ENCODE assay signal across 9 mouse cellular contexts in the genomic region with DNA sequence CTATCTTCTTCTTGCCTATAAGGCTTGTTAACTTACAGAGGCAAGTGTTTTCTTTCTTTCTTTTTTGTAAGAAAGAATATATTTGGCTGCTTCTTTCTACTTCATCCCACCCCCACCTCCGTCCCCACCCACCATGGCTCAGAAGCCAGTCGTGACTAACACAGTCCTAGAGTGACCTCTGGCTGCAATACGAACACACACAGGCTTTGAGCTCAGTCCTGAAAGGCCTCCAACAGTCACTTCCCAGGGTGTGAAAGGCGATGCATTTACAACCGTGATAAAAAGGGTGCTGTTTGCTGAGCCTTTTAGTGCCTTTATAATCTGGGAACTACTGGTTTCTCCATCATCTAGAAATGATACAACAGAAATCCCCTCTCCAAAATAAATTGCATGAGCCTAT. TPM values are rescaled to one million over a fixed set of nuclear protein-coding genes. Genes with fewer than 3 reads are reported as not detected.
DNase-seq lines count a peak whose midpoint lies in the region; ATAC-seq and TF ChIP-seq lines count a peak whose summit lies in the region.
"Had no signal": no experiment of that assay in that cellular context is flagged by ENCODE, and none has a peak within 500 bp of the region (broad histone marks: within the 10 kb centered on the region; RNA-seq: fewer than 3 reads in every experiment).

No protein-coding gene starts in this region.

- peak; percentile 58 for TF ChIP-seq CTCF in kidney, adult 2 months (conservative IDR thresholded peaks at IDR 0.05; ENCODE audit: insufficient read depth, insufficient read length, low read depth, low read length)
- 0 out of 2 replicates have a peak, but pooled peaks have one; percentile 29 for TF ChIP-seq CTCF in bone marrow macrophage, adult 2 months (IDR thresholded peaks at IDR 0.05; ENCODE audit: low read depth, low read length)
- TF ChIP-seq CTCF in liver, postnatal 0 days (IDR thresholded peaks at IDR 0.05; ENCODE audit: low read depth), result peak; percentile 60

- H3K27me3 ChIP-seq in kidney, adult 2 months (replicated peaks; ENCODE audit: control insufficient read depth, insufficient read depth, low read length), result no peaks in the 10 kb centered on the region
- H3K27me3 ChIP-seq in kidney, embryonic 14.5 days (ENCODE audit: control insufficient read depth, insufficient read depth, low read length), result no peaks in the 10 kb centered on the region
- no peaks in the 10 kb centered on the region for H3K27me3 ChIP-seq in forebrain, embryonic 13.5 days
- no peaks in the 10 kb centered on the region for H3K27me3 ChIP-seq in hindbrain, embryonic 12.5 days
- H3K27me3 ChIP-seq in liver, postnatal 0 days (ENCODE audit: insufficient read depth, low read length), result no peaks in the 10 kb centered on the region

- no peak for TF ChIP-seq EP300 in liver, postnatal 0 days (IDR thresholded peaks at IDR 0.05; ENCODE audit: low read depth)

- ATAC-seq in kidney, embryonic 14.5 days (ENCODE audit: low FRiP score, low TSS enrichment), result no peak
- ATAC-seq in forebrain, embryonic 13.5 days, result peak; percentile 90
- peak; percentile 92 for ATAC-seq in hindbrain, embryonic 12.5 days (ENCODE audit: low FRiP score)
- peak; percentile 45; the same call in 1 of the 2 replicates for ATAC-seq in liver, postnatal 0 days

- TF ChIP-seq POLR2A in kidney, adult 2 months (IDR thresholded peaks at IDR 0.05; ENCODE audit: low read depth, low read length), result no peak
- no peak for TF ChIP-seq POLR2A in bone marrow macrophage, adult 2 months (IDR thresholded peaks at IDR 0.05; ENCODE audit: borderline replicate concordance, low read depth, low read length)

- H3K9me3 ChIP-seq in kidney, embryonic 14.5 days (ENCODE audit: control insufficient read depth, low read length), result no peaks in the 10 kb centered on the region
- no peaks in the 10 kb centered on the region for H3K9me3 ChIP-seq in forebrain, embryonic 13.5 days (replicated peaks)
- no peaks in the 10 kb centered on the region for H3K9me3 ChIP-seq in hindbrain, embryonic 12.5 days (replicated peaks)
- H3K9me3 ChIP-seq in liver, postnatal 0 days (ENCODE audit: low read length), result no peaks in the 10 kb centered on the region

- peak; percentile 25 for DNase-seq in kidney, adult 2 months
- DNase-seq in liver, postnatal 0 days, result no peak
- DNase-seq in retina, postnatal 7 days (ENCODE audit: low read depth, low spot score), result peak; percentile 57
- DNase-seq in thymus, postnatal 25 days, result no peak

- H3K4me2 ChIP-seq in kidney, embryonic 14.5 days (replicated peaks; ENCODE audit: low read depth, low read length), result no peak overlapping the region
- no peak overlapping the region for H3K4me2 ChIP-seq in forebrain, embryonic 13.5 days
- H3K4me2 ChIP-seq in hindbrain, embryonic 12.5 days (replicated peaks), result peak overlapping the region; percentile 32; the same call in 1 of the 2 replicates
- H3K4me2 ChIP-seq in liver, postnatal 0 days (ENCODE audit: low read depth, low read length), result peak overlapping the region; percentile 42; the same call in 1 of the 2 replicates

- no peak overlapping the region for H3K27ac ChIP-seq in kidney, adult 2 months (ENCODE audit: insufficient read depth, low read depth, low read length)
- no peak overlapping the region for H3K27ac ChIP-seq in kidney, embryonic 14.5 days (ENCODE audit: low read depth, low read length)
- H3K27ac ChIP-seq in bone marrow macrophage, adult 2 months (ENCODE audit: insufficient read depth, low read depth, low read length), result no peak overlapping the region
- H3K27ac ChIP-seq in forebrain, embryonic 13.5 days, result peak overlapping the region; percentile 65
- no peak overlapping the region for H3K27ac ChIP-seq in hindbrain, embryonic 12.5 days
- H3K27ac ChIP-seq in liver, postnatal 0 days (ENCODE audit: low read depth), result no peak overlapping the region

- no peak overlapping the region for H3K4me3 ChIP-seq in kidney, adult 2 months (ENCODE audit: insufficient read depth, low read depth, low read length)
- H3K4me3 ChIP-seq in kidney, embryonic 14.5 days (ENCODE audit: low read length), result no peak overlapping the region
- no peak overlapping the region for H3K4me3 ChIP-seq in bone marrow macrophage, adult 2 months (ENCODE audit: insufficient read depth, low read length)
- H3K4me3 ChIP-seq in forebrain, embryonic 13.5 days, result no peak overlapping the region
- H3K4me3 ChIP-seq in hindbrain, embryonic 12.5 days, result no peak overlapping the region
- no peak overlapping the region for H3K4me3 ChIP-seq in liver, postnatal 0 days (ENCODE audit: low read depth, low read length)

- H3K4me1 ChIP-seq in kidney, adult 2 months (ENCODE audit: control insufficient read depth, insufficient read depth, low read length), result no peaks in the 10 kb centered on the region; the same call in 1 of the 2 replicates
- no peaks in the 10 kb centered on the region for H3K4me1 ChIP-seq in kidney, embryonic 14.5 days (ENCODE audit: control insufficient read depth, insufficient read depth, low read length)
- H3K4me1 ChIP-seq in bone marrow macrophage, adult 2 months (ENCODE audit: control insufficient read depth, insufficient read depth, low read length), result no peaks in the 10 kb centered on the region
- peaks cover 13% of the 10 kb centered on the region; the same call in 1 of the 2 replicates for H3K4me1 ChIP-seq in forebrain, embryonic 13.5 days
- H3K4me1 ChIP-seq in hindbrain, embryonic 12.5 days, result no peaks in the 10 kb centered on the region
- no peaks in the 10 kb centered on the region for H3K4me1 ChIP-seq in liver, postnatal 0 days (ENCODE audit: insufficient read depth)

- no peak overlapping the region for H3K9ac ChIP-seq in kidney, embryonic 14.5 days (ENCODE audit: low read depth, low read length)
- H3K9ac ChIP-seq in forebrain, embryonic 13.5 days, result no peak overlapping the region
- H3K9ac ChIP-seq in hindbrain, embryonic 12.5 days, result no peak overlapping the region
- no peak overlapping the region for H3K9ac ChIP-seq in liver, postnatal 0 days (replicated peaks)

- whole genome bisulfite sequencing in kidney, adult 2 months, result 23% methylated on average over 5 of the region's 5 CpGs
- whole genome bisulfite sequencing in kidney, embryonic 14.5 days, result 11% methylated on average over 5 of the region's 5 CpGs
- 10% methylated on average over 5 of the region's 5 CpGs for whole genome bisulfite sequencing in forebrain, embryonic 13.5 days
- 17% methylated on average over 5 of the region's 5 CpGs for WGBS in hindbrain, embryonic 12.5 days
- 15% methylated on average over 5 of the region's 5 CpGs for WGBS in liver, postnatal 0 days (ENCODE audit: insufficient replicate concordance)

- no peaks in the 10 kb centered on the region for H3K36me3 ChIP-seq in kidney, adult 2 months (ENCODE audit: control insufficient read depth, insufficient read depth, low read length)
- H3K36me3 ChIP-seq in kidney, embryonic 14.5 days (ENCODE audit: control insufficient read depth, insufficient read depth, low read length), result peaks cover 32% of the 10 kb centered on the region
- no peaks in the 10 kb centered on the region for H3K36me3 ChIP-seq in forebrain, embryonic 13.5 days (ENCODE audit: poor library complexity, severe bottlenecking)
- no peaks in the 10 kb centered on the region for H3K36me3 ChIP-seq in hindbrain, embryonic 12.5 days
- H3K36me3 ChIP-seq in liver, postnatal 0 days (replicated peaks; ENCODE audit: insufficient read depth, low read length), result no peaks in the 10 kb centered on the region

RNA-seq across cellular contexts. Expression of a gene that starts 49.4 kb away (rescaled TPM):
- not detected in 2 replicates for polyA plus RNA-seq in kidney, adult 2 months (2012; rRNA removed)
- not detected in 2 replicates for polyA plus RNA-seq in kidney, embryonic 14.5 days (2014; fragmentation: Nextera tagmentation; extraction: Ambion mirVana)
- polyA plus RNA-seq in bone marrow macrophage, adult 2 months (2012; ENCODE audit: insufficient read depth, insufficient read length, missing spikeins), result not detected in 2 replicates
- 0.20 and 0.22 TPM in 2 replicates for polyA plus RNA-seq in forebrain, embryonic 13.5 days (2015; fragmentation: Nextera tagmentation; extraction: Ambion mirVana)
- polyA plus RNA-seq in hindbrain, embryonic 12.5 days (2016; fragmentation: Nextera tagmentation; extraction: Ambion mirVana), result 0.26 TPM in 1 of 2 replicates, not detected in the other
- polyA plus RNA-seq in liver, postnatal 0 days (2015; fragmentation: Nextera tagmentation; extraction: Ambion mirVana), result not detected in 2 replicates
- polyA plus RNA-seq: liver, embryonic 16.5 days had no signal

Comparison
In these comparisons a context has a peak if more than half of its experiments do, and no peak if none do; other contexts are left out.
1. DNase-seq: peak in kidney, adult 2 months (single experiment) and retina, postnatal 7 days (single experiment); none in liver, postnatal 0 days (single experiment) and thymus, postnatal 25 days (single experiment).
2. H3K4me2 ChIP-seq: peak in hindbrain, embryonic 12.5 days (single experiment) and liver, postnatal 0 days (single experiment); none in kidney, embryonic 14.5 days (single experiment) and forebrain, embryonic 13.5 days (single experiment).
3. Peak in every context shown above with its lines, with median percentiles within 50 percentile points of each other: CTCF ChIP-seq.